Comparison of ENCODE assay signal across 11 mouse cellular contexts in genomic region chr3:129680258-129680657, GRCm38 (mm10).
A peak's percentile ranks its signal among the peaks of the same experiment; 100 is the strongest.
DNase-seq lines count a peak whose midpoint lies in the region; ATAC-seq lines count a peak whose summit lies in the region.
"Had no signal": no experiment of that assay in that cellular context is flagged by ENCODE, and none has a peak within 500 bp of the region (broad histone marks: within the 10 kb centered on the region; RNA-seq: fewer than 3 reads in every experiment).

No protein-coding gene starts in this region.

- WGBS in heart, embryonic 10.5 days, result 64% methylated on average over 5 of the region's 5 CpGs
- 56% methylated on average over 5 of the region's 5 CpGs for WGBS in midbrain, embryonic 14.5 days
- 66% methylated on average over 5 of the region's 5 CpGs for WGBS in midbrain, embryonic 15.5 days
- WGBS in hindbrain, embryonic 11.5 days, result 69% methylated on average over 5 of the region's 5 CpGs

- no peak overlapping the region for H3K4me2 ChIP-seq in midbrain, embryonic 14.5 days (ENCODE audit: low read length)
- H3K4me2 ChIP-seq in midbrain, embryonic 15.5 days, result no peak overlapping the region
- H3K4me2 ChIP-seq in hindbrain, embryonic 11.5 days (replicated peaks; ENCODE audit: low read depth, low read length), result no peak overlapping the region
- H3K4me2 ChIP-seq: lung, embryonic 15.5 days; neural tube, embryonic 13.5 days; stomach, embryonic 15.5 days had no signal

- H3K27ac ChIP-seq in heart, embryonic 10.5 days, result no peak overlapping the region
- H3K27ac ChIP-seq in midbrain, embryonic 14.5 days (replicated peaks; ENCODE audit: low read depth, low read length), result no peak overlapping the region
- H3K27ac ChIP-seq in midbrain, embryonic 15.5 days, result no peak overlapping the region
- no peak overlapping the region for H3K27ac ChIP-seq in hindbrain, embryonic 11.5 days (ENCODE audit: low read depth, low read length)
- H3K27ac ChIP-seq: lung, embryonic 15.5 days; neural tube, embryonic 13.5 days; stomach, embryonic 15.5 days had no signal

- no peak overlapping the region for H3K4me3 ChIP-seq in heart, embryonic 10.5 days
- no peak overlapping the region for H3K4me3 ChIP-seq in midbrain, embryonic 14.5 days (replicated peaks; ENCODE audit: low read depth, low read length)
- no peak overlapping the region for H3K4me3 ChIP-seq in midbrain, embryonic 15.5 days
- H3K4me3 ChIP-seq in hindbrain, embryonic 11.5 days (ENCODE audit: low read depth, low read length), result no peak overlapping the region
- H3K4me3 ChIP-seq: lung, embryonic 15.5 days; neural tube, embryonic 13.5 days; stomach, embryonic 15.5 days had no signal

- H3K27me3 ChIP-seq in heart, embryonic 10.5 days (ENCODE audit: insufficient read depth, poor library complexity, severe bottlenecking), result no peaks in the 10 kb centered on the region
- no peaks in the 10 kb centered on the region for H3K27me3 ChIP-seq in midbrain, embryonic 14.5 days (ENCODE audit: control insufficient read depth, insufficient read depth, low read length)
- no peaks in the 10 kb centered on the region for H3K27me3 ChIP-seq in midbrain, embryonic 15.5 days (replicated peaks)
- no peaks in the 10 kb centered on the region for H3K27me3 ChIP-seq in hindbrain, embryonic 11.5 days (ENCODE audit: control insufficient read depth, insufficient read depth, low read length)
- H3K27me3 ChIP-seq: lung, embryonic 15.5 days; neural tube, embryonic 13.5 days; stomach, embryonic 15.5 days had no signal

- H3K9ac ChIP-seq in midbrain, embryonic 14.5 days (replicated peaks; ENCODE audit: low read length), result no peak overlapping the region
- H3K9ac ChIP-seq in midbrain, embryonic 15.5 days, result no peak overlapping the region
- H3K9ac ChIP-seq in hindbrain, embryonic 11.5 days (ENCODE audit: low read depth, low read length), result no peak overlapping the region
- H3K9ac ChIP-seq: lung, embryonic 15.5 days; neural tube, embryonic 13.5 days; stomach, embryonic 15.5 days had no signal

- no peaks in the 10 kb centered on the region for H3K9me3 ChIP-seq in heart, embryonic 10.5 days
- H3K9me3 ChIP-seq in midbrain, embryonic 14.5 days (ENCODE audit: control insufficient read depth, low read length), result no peaks in the 10 kb centered on the region
- H3K9me3 ChIP-seq in midbrain, embryonic 15.5 days, result no peaks in the 10 kb centered on the region
- H3K9me3 ChIP-seq in hindbrain, embryonic 11.5 days (ENCODE audit: control insufficient read depth, low read length), result no peaks in the 10 kb centered on the region
- H3K9me3 ChIP-seq: lung, embryonic 15.5 days; neural tube, embryonic 13.5 days; stomach, embryonic 15.5 days had no signal

- H3K4me1 ChIP-seq in heart, embryonic 10.5 days, result peaks cover 8% of the 10 kb centered on the region; the same call in 1 of the 2 replicates
- no peaks in the 10 kb centered on the region for H3K4me1 ChIP-seq in midbrain, embryonic 14.5 days (ENCODE audit: control insufficient read depth, insufficient read depth, low read length)
- no peaks in the 10 kb centered on the region for H3K4me1 ChIP-seq in midbrain, embryonic 15.5 days
- H3K4me1 ChIP-seq in hindbrain, embryonic 11.5 days (replicated peaks; ENCODE audit: control insufficient read depth, insufficient read depth, low read length), result no peaks in the 10 kb centered on the region
- H3K4me1 ChIP-seq: neural tube, embryonic 13.5 days; stomach, embryonic 15.5 days had no signal

- no peaks in the 10 kb centered on the region for H3K36me3 ChIP-seq in heart, embryonic 10.5 days
- no peaks in the 10 kb centered on the region for H3K36me3 ChIP-seq in midbrain, embryonic 14.5 days (ENCODE audit: control insufficient read depth, insufficient read depth, low read length)
- no peaks in the 10 kb centered on the region for H3K36me3 ChIP-seq in midbrain, embryonic 15.5 days (replicated peaks)
- H3K36me3 ChIP-seq in hindbrain, embryonic 11.5 days (ENCODE audit: control insufficient read depth, insufficient read depth, low read length), result no peaks in the 10 kb centered on the region
- H3K36me3 ChIP-seq: lung, embryonic 15.5 days; neural tube, embryonic 13.5 days; stomach, embryonic 15.5 days had no signal

- DNase-seq in heart, adult 18-20 months, result peak; percentile 48 to 77
- no peak for DNase-seq in heart, embryonic 10.5 days (ENCODE audit: low spot score)
- peak; percentile 48 for DNase-seq in midbrain, embryonic 14.5 days
- DNase-seq in heart, adult 9 months (ENCODE audit: low spot score in 2 of 2), result peak; percentile 56 to 71
- DNase-seq in lung, postnatal 36 days, result peak; percentile 27
- no peak for DNase-seq in yolk sac, embryonic 10.5 days (ENCODE audit: low spot score)
- DNase-seq in hindbrain, embryonic 11.5 days (ENCODE audit: low spot score), result no peak

- ATAC-seq in midbrain, embryonic 14.5 days (ENCODE audit: low FRiP score, low TSS enrichment), result no peak
- ATAC-seq in midbrain, embryonic 15.5 days (replicated peaks), result no peak
- no peak for ATAC-seq in hindbrain, embryonic 11.5 days (ENCODE audit: low FRiP score)

Comparison
In these comparisons a context has a peak if more than half of its experiments do, and no peak if none do; other contexts are left out.
1. DNase-seq: peak in heart, adult 18-20 months (2 of 2), midbrain, embryonic 14.5 days (single experiment), heart, adult 9 months (2 of 2) and lung, postnatal 36 days (single experiment); none in heart, embryonic 10.5 days (single experiment), yolk sac, embryonic 10.5 days (single experiment) and hindbrain, embryonic 11.5 days (single experiment).